Mouse (Mus musculus): ENCODE measurements around the gene Mog. TPM values are rescaled to one million over a fixed set of nuclear protein-coding genes. Genes with fewer than 3 reads are reported as not detected.

Gene Mog
- polyA plus RNA-seq, 1 experiment: 0.02 TPM

DNA sequence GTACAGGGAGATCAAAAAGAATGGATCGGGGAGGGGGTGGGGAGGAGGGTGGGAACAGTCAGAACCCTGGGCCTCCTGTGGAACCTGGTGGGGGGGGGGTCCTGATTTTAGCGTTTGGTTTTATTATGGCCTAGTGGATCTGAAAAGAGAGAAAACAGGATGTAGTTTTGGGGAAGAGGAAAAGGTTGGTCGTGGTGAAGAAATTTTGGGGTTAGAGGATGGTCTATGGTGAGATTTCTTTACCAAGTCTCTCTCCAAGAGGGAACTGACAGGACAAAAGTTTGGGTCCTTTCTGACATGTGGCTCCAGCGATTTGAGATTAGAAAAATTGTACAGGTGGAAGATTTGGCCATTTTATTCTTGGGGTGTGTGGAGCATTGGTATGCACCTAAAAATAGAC is 28.5 kb upstream of the Mog start:
- Histone ChIP-seq H3ac (ENCODE audit: control insufficient read depth, insufficient read length, low read depth) (no peak overlapping the region), H3K79me3 (ENCODE audit: low read depth) (no peaks in the 10 kb centered on the region), H3K4me3 (ENCODE audit: insufficient read depth, poor library complexity, severe bottlenecking) (no peak overlapping the region), H3K79me2 (ENCODE audit: control insufficient read depth, insufficient read depth) (no peaks in the 10 kb centered on the region), H3K27me3 (ENCODE audit: control insufficient read depth, insufficient read depth, insufficient read length) (no peaks in the 10 kb centered on the region), H3K36me3 (ENCODE audit: control insufficient read depth, insufficient read depth) (peaks cover 14% of the 10 kb centered on the region)
- TF ChIP-seq MYOG (IDR thresholded peaks at IDR 0.05; ENCODE audit: control insufficient read depth, extremely low read depth, insufficient read length) (no peak), CEBPB (IDR thresholded peaks at IDR 0.05; ENCODE audit: low read depth) (no peak), USF1 (IDR thresholded peaks at IDR 0.05; ENCODE audit: low read depth) (no peak), CTCF (IDR thresholded peaks at IDR 0.05; ENCODE audit: control insufficient read depth, insufficient read depth, insufficient read length) (no peak), MAX (IDR thresholded peaks at IDR 0.05) (no peak), MYOD1 (IDR thresholded peaks at IDR 0.05; ENCODE audit: control insufficient read depth, insufficient read length, low read depth) (no peak), FOSL1 (IDR thresholded peaks at IDR 0.05; ENCODE audit: insufficient read depth, low read length, poor library complexity, severe bottlenecking) (no peak)

DNA sequence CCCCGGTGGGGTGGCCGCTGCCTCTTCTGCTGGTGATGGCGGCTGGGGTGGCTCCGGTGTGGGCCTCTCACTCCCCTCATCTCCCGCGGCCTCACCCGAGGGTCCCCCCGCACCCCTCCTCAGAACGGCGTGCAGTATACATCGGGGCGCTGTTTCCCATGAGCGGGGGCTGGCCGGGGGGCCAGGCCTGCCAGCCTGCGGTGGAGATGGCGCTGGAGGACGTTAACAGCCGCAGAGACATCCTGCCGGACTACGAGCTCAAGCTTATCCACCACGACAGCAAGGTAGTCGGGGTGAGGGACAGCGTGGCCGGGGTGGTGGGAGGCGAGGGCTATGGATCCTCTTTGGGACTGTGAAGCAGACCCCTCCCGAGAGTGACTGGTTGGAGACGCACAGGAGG is 27.7 kb upstream of the Mog start:
- H3K4me3 ChIP-seq (ENCODE audit: insufficient read depth, poor library complexity, severe bottlenecking): no peak overlapping the region
- no peaks in the 10 kb centered on the region for H3K79me3 ChIP-seq (ENCODE audit: low read depth)
- no peaks in the 10 kb centered on the region for H3K79me2 ChIP-seq (ENCODE audit: control insufficient read depth, insufficient read depth)
- H3K27me3 ChIP-seq (ENCODE audit: control insufficient read depth, insufficient read depth, insufficient read length): no peaks in the 10 kb centered on the region
- no peak overlapping the region for H3ac ChIP-seq (ENCODE audit: control insufficient read depth, insufficient read length, low read depth)
- TF ChIP-seq USF1 (IDR thresholded peaks at IDR 0.05; ENCODE audit: low read depth) (no peak), MAX (IDR thresholded peaks at IDR 0.05) (no peak), CTCF (IDR thresholded peaks at IDR 0.05; ENCODE audit: control insufficient read depth, insufficient read depth, insufficient read length) (no peak), CEBPB (IDR thresholded peaks at IDR 0.05; ENCODE audit: low read depth) (no peak), FOSL1 (IDR thresholded peaks at IDR 0.05; ENCODE audit: insufficient read depth, low read length, poor library complexity, severe bottlenecking) (no peak), MYOG (IDR thresholded peaks at IDR 0.05; ENCODE audit: control insufficient read depth, extremely low read depth, insufficient read length) (no peak), MYOD1 (IDR thresholded peaks at IDR 0.05; ENCODE audit: control insufficient read depth, insufficient read length, low read depth) (no peak)
- peaks cover 13% of the 10 kb centered on the region for H3K36me3 ChIP-seq (ENCODE audit: control insufficient read depth, insufficient read depth)

DNA sequence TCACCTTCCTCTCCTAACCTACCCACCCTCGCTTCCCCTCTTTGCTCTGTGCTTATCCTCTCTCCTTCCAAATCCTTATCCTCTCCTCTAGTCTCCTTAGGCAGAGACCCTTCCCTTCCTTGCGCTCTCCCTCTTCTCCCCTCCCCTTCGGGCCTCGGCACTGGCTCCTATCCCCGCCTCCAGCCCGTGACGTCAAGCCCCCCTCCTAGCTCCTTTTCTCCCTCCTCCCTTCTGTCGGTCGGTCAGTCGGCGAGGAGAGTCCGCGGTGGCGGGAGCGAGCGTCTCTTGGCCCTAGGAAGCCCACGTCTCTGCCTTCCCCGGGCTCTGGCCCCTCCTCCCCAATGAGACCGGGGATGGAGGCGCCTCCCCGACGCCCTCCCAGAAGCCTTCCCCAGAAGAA is 27.2 kb upstream of the Mog start:
- no peak for TF ChIP-seq MYOD1 (IDR thresholded peaks at IDR 0.05; ENCODE audit: control insufficient read depth, insufficient read length, low read depth)
- no peak for TF ChIP-seq CTCF (IDR thresholded peaks at IDR 0.05; ENCODE audit: control insufficient read depth, insufficient read depth, insufficient read length)
- no peak for TF ChIP-seq USF1 (IDR thresholded peaks at IDR 0.05; ENCODE audit: low read depth)
- TF ChIP-seq CEBPB (IDR thresholded peaks at IDR 0.05; ENCODE audit: low read depth): no peak
- TF ChIP-seq FOSL1 (IDR thresholded peaks at IDR 0.05; ENCODE audit: insufficient read depth, low read length, poor library complexity, severe bottlenecking): no peak
- no peak for TF ChIP-seq MAX (IDR thresholded peaks at IDR 0.05)
- no peak for TF ChIP-seq MYOG (IDR thresholded peaks at IDR 0.05; ENCODE audit: control insufficient read depth, extremely low read depth, insufficient read length)
- H3K27me3 ChIP-seq (ENCODE audit: control insufficient read depth, insufficient read depth, insufficient read length): no peaks in the 10 kb centered on the region
- no peaks in the 10 kb centered on the region for H3K79me2 ChIP-seq (ENCODE audit: control insufficient read depth, insufficient read depth)
- no peak overlapping the region for H3K4me3 ChIP-seq (ENCODE audit: insufficient read depth, poor library complexity, severe bottlenecking)
- no peak overlapping the region for H3ac ChIP-seq (ENCODE audit: control insufficient read depth, insufficient read length, low read depth)
- H3K36me3 ChIP-seq (ENCODE audit: control insufficient read depth, insufficient read depth): peaks cover 13% of the 10 kb centered on the region
- no peaks in the 10 kb centered on the region for H3K79me3 ChIP-seq (ENCODE audit: low read depth)

DNA sequence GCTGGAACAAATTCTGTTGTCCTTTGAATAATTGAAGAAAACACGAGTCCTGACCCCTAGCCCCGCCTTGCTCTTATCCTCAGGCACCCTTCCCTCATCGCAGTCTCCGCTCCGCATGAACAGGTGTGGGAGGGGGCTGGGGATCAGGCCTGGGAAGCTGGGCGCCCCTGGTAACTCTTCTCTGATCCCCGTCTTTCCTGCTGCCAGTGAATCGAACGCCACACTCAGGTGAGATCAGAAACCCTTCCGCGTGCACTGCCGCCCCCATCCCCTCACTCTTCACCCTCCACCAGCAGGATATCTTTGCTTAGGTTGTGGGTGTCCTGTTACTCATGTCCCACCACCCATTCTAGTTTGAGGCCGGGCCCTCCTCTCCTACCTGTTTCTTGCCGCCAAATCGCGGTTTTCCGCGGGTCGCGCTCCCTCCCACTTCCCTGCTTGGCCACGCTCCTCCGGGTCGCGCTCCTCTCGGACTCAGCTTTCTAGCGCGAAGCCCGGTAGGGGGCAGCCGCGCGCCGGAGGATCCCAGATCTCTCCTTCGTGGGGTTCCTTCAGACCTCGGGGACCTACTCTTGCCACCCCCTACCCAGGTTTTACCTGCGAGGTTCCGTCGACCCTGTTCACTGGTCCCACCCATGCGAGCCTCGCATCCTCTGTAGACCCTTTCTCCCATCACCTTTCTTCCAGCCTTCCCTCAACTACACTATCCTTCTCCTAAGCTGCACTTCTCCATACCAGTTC is 26.5 kb upstream of the Mog start:
- Histone ChIP-seq H3K4me3 (ENCODE audit: insufficient read depth, poor library complexity, severe bottlenecking) (no peak overlapping the region), H3K79me2 (ENCODE audit: control insufficient read depth, insufficient read depth) (no peaks in the 10 kb centered on the region), H3K27me3 (ENCODE audit: control insufficient read depth, insufficient read depth, insufficient read length) (no peaks in the 10 kb centered on the region), H3K79me3 (ENCODE audit: low read depth) (no peaks in the 10 kb centered on the region), H3K36me3 (ENCODE audit: control insufficient read depth, insufficient read depth) (peaks cover 8% of the 10 kb centered on the region), H3ac (ENCODE audit: control insufficient read depth, insufficient read length, low read depth) (no peak overlapping the region)
- TF ChIP-seq MYOD1 (IDR thresholded peaks at IDR 0.05; ENCODE audit: control insufficient read depth, insufficient read length, low read depth) (no peak), FOSL1 (IDR thresholded peaks at IDR 0.05; ENCODE audit: insufficient read depth, low read length, poor library complexity, severe bottlenecking) (no peak), CTCF (IDR thresholded peaks at IDR 0.05; ENCODE audit: control insufficient read depth, insufficient read depth, insufficient read length) (no peak), USF1 (IDR thresholded peaks at IDR 0.05; ENCODE audit: low read depth) (no peak), MAX (IDR thresholded peaks at IDR 0.05) (no peak), MYOG (IDR thresholded peaks at IDR 0.05; ENCODE audit: control insufficient read depth, extremely low read depth, insufficient read length) (no peak), CEBPB (IDR thresholded peaks at IDR 0.05; ENCODE audit: low read depth) (no peak)

DNA sequence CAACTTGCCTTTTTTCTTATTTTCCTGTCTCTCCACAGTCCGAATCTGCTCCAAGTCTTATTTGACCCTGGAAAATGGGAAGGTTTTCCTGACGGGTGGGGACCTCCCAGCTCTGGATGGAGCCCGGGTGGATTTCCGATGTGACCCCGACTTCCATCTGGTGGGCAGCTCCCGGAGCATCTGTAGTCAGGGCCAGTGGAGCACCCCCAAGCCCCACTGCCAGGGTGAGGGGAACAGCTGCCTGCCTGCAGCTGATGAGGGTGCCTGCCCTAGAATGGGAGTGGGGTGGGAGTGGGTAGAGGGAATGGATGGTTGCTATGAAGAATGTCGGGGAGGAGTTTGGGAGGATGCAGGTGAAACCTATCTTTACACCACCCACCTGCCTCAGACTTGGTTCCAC is 25.2 kb upstream of the Mog start:
- no peaks in the 10 kb centered on the region for H3K27me3 ChIP-seq (ENCODE audit: control insufficient read depth, insufficient read depth, insufficient read length)
- H3K36me3 ChIP-seq (ENCODE audit: control insufficient read depth, insufficient read depth): peaks cover 4% of the 10 kb centered on the region
- no peaks in the 10 kb centered on the region for H3K79me2 ChIP-seq (ENCODE audit: control insufficient read depth, insufficient read depth)
- no peaks in the 10 kb centered on the region for H3K79me3 ChIP-seq (ENCODE audit: low read depth)
- TF ChIP-seq FOSL1 (IDR thresholded peaks at IDR 0.05; ENCODE audit: insufficient read depth, low read length, poor library complexity, severe bottlenecking) (no peak), MYOD1 (IDR thresholded peaks at IDR 0.05; ENCODE audit: control insufficient read depth, insufficient read length, low read depth) (no peak), USF1 (IDR thresholded peaks at IDR 0.05; ENCODE audit: low read depth) (no peak), MYOG (IDR thresholded peaks at IDR 0.05; ENCODE audit: control insufficient read depth, extremely low read depth, insufficient read length) (no peak), CEBPB (IDR thresholded peaks at IDR 0.05; ENCODE audit: low read depth) (no peak), CTCF (IDR thresholded peaks at IDR 0.05; ENCODE audit: control insufficient read depth, insufficient read depth, insufficient read length) (no peak), MAX (IDR thresholded peaks at IDR 0.05) (no peak)
- no peak overlapping the region for H3ac ChIP-seq (ENCODE audit: control insufficient read depth, insufficient read length, low read depth)
- no peak overlapping the region for H3K4me3 ChIP-seq (ENCODE audit: insufficient read depth, poor library complexity, severe bottlenecking)
